Mouse (Mus musculus): ENCODE data around the gene E130114P18Rik. TPM values are rescaled to one million over a fixed set of nuclear protein-coding genes. Genes with fewer than 3 reads are reported as not detected.
A peak's percentile ranks its signal among the peaks of the same experiment; 100 is the strongest.

E130114P18Rik gene
- polyA plus RNA-seq, 1 experiment from 2014 or later: 0.25 TPM

DNA sequence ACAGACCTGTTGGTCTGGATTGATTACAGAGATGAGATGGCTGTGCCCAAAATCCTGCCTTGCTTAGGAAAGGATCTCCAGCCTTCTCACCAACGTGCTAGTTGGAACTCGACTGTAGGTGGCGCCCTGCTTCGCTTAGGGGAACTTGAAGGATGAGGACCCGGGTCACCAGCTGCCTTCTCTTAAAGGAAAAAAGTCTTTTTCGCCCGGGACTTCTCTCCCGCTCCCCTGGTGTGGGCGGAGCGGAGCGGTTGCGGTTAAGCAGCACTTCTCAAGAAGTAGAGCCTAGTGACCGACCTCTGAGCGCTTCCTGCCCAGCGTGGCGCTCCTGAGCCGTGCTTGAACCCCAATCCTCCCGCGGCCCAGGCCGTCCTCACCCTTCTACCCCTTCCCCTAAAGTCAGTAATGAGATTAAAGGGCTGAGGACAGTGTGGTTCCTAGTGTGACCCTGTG is 26.8 kb downstream of the E130114P18Rik start:
- no peaks in the 10 kb centered on the region for H3K27me3 ChIP-seq
- peak; percentile 77 for ATAC-seq (replicated peaks; ENCODE audit: insufficient number of reproducible peaks, insufficient read depth, low FRiP score, low read depth)
- peak overlapping the region; percentile 74 for H3K9ac ChIP-seq
- WGBS: under 1% methylated on average over 20 of the region's 20 CpGs
- no peaks in the 10 kb centered on the region for H3K36me3 ChIP-seq
- H3K27ac ChIP-seq: peak overlapping the region; percentile 94
- peaks cover 36% of the 10 kb centered on the region for H3K4me1 ChIP-seq (replicated peaks)
- peak overlapping the region; percentile 86 for H3K4me2 ChIP-seq
- H3K9me3 ChIP-seq (replicated peaks): no peaks in the 10 kb centered on the region
- peak overlapping the region; percentile 56 for H3K4me3 ChIP-seq

DNA sequence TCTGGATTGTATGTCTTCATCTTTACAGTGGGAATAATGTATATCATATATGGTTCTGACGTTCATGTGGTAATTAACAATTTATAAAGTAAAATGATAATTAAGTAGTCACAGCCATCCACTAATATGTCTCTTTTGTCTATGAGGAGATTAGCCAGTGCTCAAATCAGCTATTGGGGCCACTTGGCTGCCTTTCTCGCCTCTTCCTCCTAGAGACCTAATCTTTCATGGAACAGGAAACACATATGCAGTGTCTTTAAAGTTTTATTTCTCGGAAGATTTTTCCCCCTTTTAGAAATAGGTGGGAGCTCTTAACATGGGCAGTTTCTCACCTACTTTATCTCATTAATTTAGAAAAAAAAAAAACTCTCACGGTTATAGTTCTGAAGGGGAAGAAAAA is 27.5 kb downstream of the E130114P18Rik start:
- Histone ChIP-seq H3K9ac (no peak overlapping the region), H3K4me3 (no peak overlapping the region), H3K36me3 (no peaks in the 10 kb centered on the region), H3K4me2 (no peak overlapping the region), H3K9me3 (replicated peaks) (no peaks in the 10 kb centered on the region), H3K4me1 (replicated peaks) (peaks cover 41% of the 10 kb centered on the region), H3K27me3 (no peaks in the 10 kb centered on the region), H3K27ac (peak overlapping the region; percentile 94)
- no peak for ATAC-seq (replicated peaks; ENCODE audit: insufficient number of reproducible peaks, insufficient read depth, low FRiP score, low read depth)
- 42% methylated on average over 4 of the region's 4 CpGs for WGBS

DNA sequence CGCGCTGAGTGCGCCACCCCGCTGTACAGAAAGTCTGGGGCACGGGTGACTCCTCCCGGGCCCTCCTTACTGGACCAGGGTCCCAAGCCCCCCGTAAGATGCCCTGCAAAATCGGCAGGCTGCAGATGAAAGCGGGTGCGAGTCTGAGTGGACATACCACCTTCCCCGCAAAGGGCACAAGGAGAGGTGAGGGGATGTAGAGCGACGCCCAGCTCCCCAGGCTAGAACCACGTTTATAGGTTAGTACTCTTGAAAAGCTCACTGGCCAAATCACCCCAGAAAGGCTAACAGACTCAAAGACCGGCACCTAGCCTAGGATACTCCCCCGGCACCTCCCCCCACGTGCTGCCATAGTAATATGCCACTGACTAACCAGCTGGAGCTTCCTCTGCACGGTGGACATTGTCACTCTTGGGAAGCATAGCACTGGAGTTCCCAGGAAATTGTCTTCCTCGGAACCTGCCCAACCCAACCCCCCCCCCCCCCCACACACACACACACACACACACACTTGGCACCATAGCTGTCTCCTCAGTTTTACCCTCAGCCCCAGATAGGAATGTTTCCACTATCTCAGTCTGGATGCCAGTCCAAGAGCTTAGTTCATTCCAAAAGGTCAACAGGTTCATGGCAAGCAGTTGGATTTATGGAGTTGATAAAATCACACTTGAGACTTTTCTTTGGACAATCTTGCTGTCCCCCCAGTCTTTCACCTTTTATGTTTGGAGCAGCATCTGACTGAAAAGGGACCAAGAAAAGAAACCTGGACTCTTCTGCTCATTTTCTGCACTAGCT is 31.6 kb downstream of the E130114P18Rik start:
- 7% methylated on average over 19 of the region's 19 CpGs for WGBS
- H3K4me2 ChIP-seq: peak overlapping the region; percentile 79
- peak overlapping the region; percentile 54 for H3K9ac ChIP-seq
- H3K4me1 ChIP-seq (replicated peaks): peaks cover 18% of the 10 kb centered on the region
- peak overlapping the region; percentile 49 for H3K4me3 ChIP-seq
- no peak overlapping the region for H3K27ac ChIP-seq
- no peaks in the 10 kb centered on the region for H3K27me3 ChIP-seq
- no peaks in the 10 kb centered on the region for H3K36me3 ChIP-seq
- 0 out of 2 replicates have a peak, but pooled peaks have one; percentile 15 for ATAC-seq (replicated peaks; ENCODE audit: insufficient number of reproducible peaks, insufficient read depth, low FRiP score, low read depth)
- no peaks in the 10 kb centered on the region for H3K9me3 ChIP-seq (replicated peaks)

DNA sequence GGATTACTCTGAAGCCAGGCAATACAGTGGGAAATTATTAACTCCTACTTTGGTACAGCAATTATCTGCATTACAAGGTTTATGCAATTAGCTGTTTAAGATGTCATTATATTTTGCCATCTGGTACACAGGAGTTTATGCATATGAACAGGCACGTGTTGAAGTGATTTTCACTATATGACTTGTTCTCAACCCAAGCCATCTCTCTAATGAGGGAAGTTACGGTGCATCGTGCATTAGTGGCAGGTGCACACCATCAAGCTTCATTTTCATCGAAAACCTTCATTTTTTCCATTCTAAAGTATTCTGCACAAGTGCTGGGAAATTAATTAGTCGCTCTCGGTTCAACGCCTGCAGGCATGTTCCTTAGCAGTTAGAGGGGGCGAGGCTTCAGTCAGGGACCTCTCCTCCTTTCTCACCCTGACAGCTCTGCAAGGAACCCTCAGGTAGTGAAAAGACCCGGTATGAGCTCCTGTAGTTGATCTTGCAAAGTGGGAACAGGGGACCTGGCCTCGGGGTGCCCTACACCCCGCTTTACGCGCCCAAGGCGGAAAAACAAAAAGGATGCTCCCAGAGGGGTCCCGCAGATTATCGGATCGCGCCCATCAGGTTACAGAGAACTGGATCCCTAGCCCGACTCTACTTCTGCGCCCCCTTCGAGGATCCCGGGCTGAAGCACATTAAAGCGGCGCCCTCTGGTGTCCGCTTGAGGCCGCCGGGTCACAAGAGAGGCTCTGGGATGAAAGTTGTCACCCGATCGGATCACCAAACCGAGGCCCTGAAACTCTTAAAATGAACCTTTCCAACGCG is 32.4 kb downstream of the E130114P18Rik start:
- Histone ChIP-seq H3K27me3 (no peaks in the 10 kb centered on the region), H3K4me3 (peak overlapping the region; percentile 49), H3K9me3 (replicated peaks) (no peaks in the 10 kb centered on the region), H3K27ac (no peak overlapping the region), H3K36me3 (no peaks in the 10 kb centered on the region), H3K9ac (peak overlapping the region; percentile 54), H3K4me2 (peak overlapping the region; percentile 79), H3K4me1 (replicated peaks) (peaks cover 13% of the 10 kb centered on the region)
- ATAC-seq (replicated peaks; ENCODE audit: insufficient number of reproducible peaks, insufficient read depth, low FRiP score, low read depth): peak; percentile 73
- 10% methylated on average over 32 of the region's 32 CpGs for WGBS

DNA sequence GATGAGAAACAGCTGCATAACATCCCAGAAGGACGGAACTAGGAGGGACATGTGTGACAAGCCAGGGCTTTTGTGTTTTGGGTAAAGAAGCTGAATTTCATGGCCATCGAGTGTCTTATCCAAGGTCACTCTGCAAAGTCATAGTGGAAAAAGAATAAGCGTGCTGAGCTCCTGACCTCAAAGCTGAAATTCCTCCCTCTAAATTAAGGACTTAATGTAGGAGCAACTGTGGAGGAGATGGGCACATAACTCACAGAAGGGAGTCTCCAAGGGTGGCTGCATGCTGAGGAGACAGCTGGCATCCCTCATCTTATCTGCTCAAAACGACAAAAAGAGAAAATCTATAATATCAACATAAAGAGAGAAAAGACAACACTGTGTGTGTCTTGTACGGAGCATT is 33.9 kb downstream of the E130114P18Rik start:
- 60% methylated on average over 5 of the region's 5 CpGs for WGBS
- H3K9me3 ChIP-seq (replicated peaks): no peaks in the 10 kb centered on the region
- no peak for ATAC-seq (replicated peaks; ENCODE audit: insufficient number of reproducible peaks, insufficient read depth, low FRiP score, low read depth)
- no peak overlapping the region for H3K4me3 ChIP-seq
- peaks cover 13% of the 10 kb centered on the region for H3K4me1 ChIP-seq (replicated peaks)
- no peak overlapping the region for H3K4me2 ChIP-seq
- no peaks in the 10 kb centered on the region for H3K36me3 ChIP-seq
- no peak overlapping the region for H3K27ac ChIP-seq
- H3K9ac ChIP-seq: no peak overlapping the region
- no peaks in the 10 kb centered on the region for H3K27me3 ChIP-seq

DNA sequence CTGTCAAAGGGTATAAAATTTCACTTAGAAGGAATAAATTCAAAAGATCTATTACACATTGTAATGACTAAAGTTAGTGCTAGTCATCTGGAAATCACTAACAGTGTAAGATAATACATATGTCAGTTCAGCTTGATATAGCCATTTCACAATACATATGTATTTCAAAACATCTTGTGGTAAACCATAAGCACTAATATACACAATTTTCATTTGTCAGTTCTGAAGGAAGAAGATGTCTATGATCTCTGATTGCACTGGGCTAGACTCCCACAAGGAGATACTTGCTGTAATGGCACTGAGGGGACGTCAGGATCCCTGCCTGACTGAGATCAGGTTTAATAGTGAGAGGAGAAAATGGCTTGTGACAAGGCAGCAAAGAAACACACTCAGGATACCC is 44.5 kb downstream of the E130114P18Rik start:
- 44% methylated on average over 1 of the region's 1 CpGs for WGBS
- Histone ChIP-seq H3K4me1 (replicated peaks) (no peaks in the 10 kb centered on the region), H3K27ac (no peak overlapping the region), H3K4me2 (no peak overlapping the region), H3K9me3 (replicated peaks) (no peaks in the 10 kb centered on the region), H3K9ac (no peak overlapping the region), H3K27me3 (no peaks in the 10 kb centered on the region), H3K36me3 (no peaks in the 10 kb centered on the region), H3K4me3 (no peak overlapping the region)
- ATAC-seq (replicated peaks; ENCODE audit: insufficient number of reproducible peaks, insufficient read depth, low FRiP score, low read depth): no peak

GRCm38 (mm10) chr4:97730416-97730815 is 47.5 kb downstream of the E130114P18Rik start:
- Histone ChIP-seq H3K27ac (no peak overlapping the region), H3K4me2 (no peak overlapping the region), H3K4me3 (no peak overlapping the region), H3K4me1 (replicated peaks) (no peaks in the 10 kb centered on the region), H3K9me3 (replicated peaks) (no peaks in the 10 kb centered on the region), H3K36me3 (no peaks in the 10 kb centered on the region), H3K27me3 (no peaks in the 10 kb centered on the region), H3K9ac (no peak overlapping the region)
- 72% methylated on average over 3 of the region's 3 CpGs for WGBS
- no peak for ATAC-seq (replicated peaks; ENCODE audit: insufficient number of reproducible peaks, insufficient read depth, low FRiP score, low read depth)

DNA sequence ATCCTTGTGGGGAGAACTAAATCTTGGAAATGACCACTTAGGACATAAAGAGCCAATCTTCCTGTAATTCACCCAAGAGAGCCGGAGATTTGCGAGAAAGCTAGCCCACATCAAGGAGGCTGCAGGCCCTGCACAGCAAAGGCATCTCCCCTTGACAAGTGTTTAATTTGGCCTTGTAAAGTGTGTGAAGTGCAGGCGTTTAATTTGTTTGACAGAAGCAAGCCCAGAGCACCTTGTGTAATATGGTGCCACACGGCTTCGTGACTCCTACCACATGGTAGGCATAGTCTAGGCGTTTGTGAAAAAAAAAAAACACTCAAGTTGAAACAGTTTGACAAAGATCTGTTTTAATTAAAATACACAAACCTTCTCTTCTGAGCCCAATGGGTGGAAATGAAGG is 47.9 kb downstream of the E130114P18Rik start:
- H3K9me3 ChIP-seq (replicated peaks): no peaks in the 10 kb centered on the region
- H3K36me3 ChIP-seq: no peaks in the 10 kb centered on the region
- no peak overlapping the region for H3K4me2 ChIP-seq
- 78% methylated on average over 6 of the region's 6 CpGs for WGBS
- H3K4me1 ChIP-seq (replicated peaks): no peaks in the 10 kb centered on the region
- H3K27ac ChIP-seq: no peak overlapping the region
- H3K27me3 ChIP-seq: no peaks in the 10 kb centered on the region
- no peak overlapping the region for H3K4me3 ChIP-seq
- no peak overlapping the region for H3K9ac ChIP-seq
- ATAC-seq (replicated peaks; ENCODE audit: insufficient number of reproducible peaks, insufficient read depth, low FRiP score, low read depth): no peak

DNA sequence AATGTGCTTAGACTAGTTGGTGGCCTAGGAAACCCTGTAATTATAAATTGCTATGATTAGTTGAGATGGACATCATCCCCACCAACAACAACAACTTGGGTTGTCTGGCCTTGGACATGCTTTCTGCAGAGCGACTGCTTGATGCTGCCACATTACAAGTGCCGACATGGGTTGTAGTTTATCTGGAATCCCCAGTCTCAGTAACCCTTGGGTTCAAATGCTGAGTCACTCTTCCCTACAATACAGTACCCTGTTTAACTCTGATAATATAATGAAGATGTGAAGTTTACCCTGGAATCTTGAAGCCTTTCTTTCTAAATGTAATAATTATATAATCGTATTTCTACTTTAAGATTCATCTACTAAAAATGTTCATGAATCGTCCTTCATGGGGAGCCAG is 49.4 kb downstream of the E130114P18Rik start:
- no peaks in the 10 kb centered on the region for H3K36me3 ChIP-seq
- H3K27me3 ChIP-seq: no peaks in the 10 kb centered on the region
- no peaks in the 10 kb centered on the region for H3K9me3 ChIP-seq (replicated peaks)
- H3K9ac ChIP-seq: no peak overlapping the region
- WGBS: 78% methylated on average over 4 of the region's 4 CpGs
- no peak overlapping the region for H3K27ac ChIP-seq
- ATAC-seq (replicated peaks; ENCODE audit: insufficient number of reproducible peaks, insufficient read depth, low FRiP score, low read depth): no peak
- H3K4me2 ChIP-seq: no peak overlapping the region
- H3K4me1 ChIP-seq (replicated peaks): no peaks in the 10 kb centered on the region
- H3K4me3 ChIP-seq: no peak overlapping the region

DNA sequence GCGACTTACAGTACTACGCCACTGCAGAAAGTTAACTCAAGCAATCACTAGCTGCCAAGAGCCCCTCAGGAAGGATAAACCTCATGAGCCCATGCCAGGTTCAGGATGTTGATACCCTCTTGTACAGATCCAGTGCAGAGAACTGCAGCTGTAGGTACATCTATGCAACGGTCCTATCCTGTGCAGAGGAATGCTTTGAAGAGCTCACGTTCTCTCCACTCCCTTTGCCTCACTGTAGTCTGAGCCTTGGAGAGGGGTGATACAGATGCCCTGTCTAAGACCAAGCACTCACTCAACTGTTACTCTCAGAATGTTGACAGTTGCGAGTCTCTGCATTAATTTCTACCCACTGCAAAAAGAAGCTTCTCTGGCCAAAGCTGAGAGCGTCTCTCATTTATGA is 54.5 kb downstream of the E130114P18Rik start:
- Histone ChIP-seq H3K27me3 (no peaks in the 10 kb centered on the region; the same call in 1 of the 2 replicates), H3K27ac (no peak overlapping the region), H3K9ac (no peak overlapping the region), H3K9me3 (replicated peaks) (no peaks in the 10 kb centered on the region), H3K4me1 (replicated peaks) (no peaks in the 10 kb centered on the region), H3K36me3 (no peaks in the 10 kb centered on the region), H3K4me2 (no peak overlapping the region), H3K4me3 (no peak overlapping the region)
- 79% methylated on average over 6 of the region's 6 CpGs for WGBS
- no peak for ATAC-seq (replicated peaks; ENCODE audit: insufficient number of reproducible peaks, insufficient read depth, low FRiP score, low read depth)

GRCm38 (mm10) chr4:97722666-97723065 is 55.2 kb downstream of the E130114P18Rik start:
- Histone ChIP-seq H3K4me1 (replicated peaks) (no peaks in the 10 kb centered on the region), H3K27ac (no peak overlapping the region), H3K9me3 (replicated peaks) (no peaks in the 10 kb centered on the region), H3K4me3 (no peak overlapping the region), H3K27me3 (no peaks in the 10 kb centered on the region; the same call in 1 of the 2 replicates), H3K4me2 (no peak overlapping the region), H3K9ac (no peak overlapping the region), H3K36me3 (no peaks in the 10 kb centered on the region)
- 69% methylated on average over 10 of the region's 10 CpGs for WGBS
- no peak for ATAC-seq (replicated peaks; ENCODE audit: insufficient number of reproducible peaks, insufficient read depth, low FRiP score, low read depth)

Data from heart, embryonic 15.5 days (tissue).